Mouse (Mus musculus) small intestine, adult 2 months (tissue): ENCODE results near the gene Fbf1. TPM values are rescaled to one million over a fixed set of nuclear protein-coding genes. Genes with fewer than 3 reads are reported as not detected.

Source experiments
- H3K27ac ChIP-seq: fragments of 200-500 bp; 2 replicates; pipeline ENCODE4 v1.5.1; 2012; ENCODE audit warnings: low read depth, low read length, control low read depth, inconsistent platforms; ENCODE audit not compliant: insufficient read depth
- H3K27me3 ChIP-seq: fragments of 200-500 bp; 2 replicates; pipeline ENCODE4 v1.6.1; 2012; ENCODE audit warnings: mild to moderate bottlenecking, moderate library complexity, low read length, inconsistent platforms; ENCODE audit not compliant: control insufficient read depth, insufficient read depth
- H3K36me3 ChIP-seq: fragments of 200-500 bp; 2 replicates; pipeline ENCODE4 v1.6.1; 2012; ENCODE audit warnings: mild to moderate bottlenecking, low read length, control low read depth, inconsistent platforms; ENCODE audit not compliant: control insufficient read depth, insufficient read depth
- H3K4me1 ChIP-seq: fragments of 200-500 bp; 2 replicates; pipeline ENCODE4 v1.6.1; 2012; ENCODE audit warnings: low read length, inconsistent platforms, mixed read lengths; ENCODE audit not compliant: control insufficient read depth, insufficient read depth, insufficient read length
- H3K4me3 ChIP-seq: fragments of 200-500 bp; 2 replicates; pipeline ENCODE4 v1.5.1; 2012; ENCODE audit warnings: low read depth, mild to moderate bottlenecking, control low read depth, inconsistent platforms, low read length, moderate library complexity
- CTCF ChIP-seq: fragments of 200-500 bp; IDR thresholded peaks from 2 replicates; pipeline ENCODE4 v1.5.1; 2012; ENCODE audit warnings: low read depth, mild to moderate bottlenecking, control low read depth, inconsistent platforms, low read length, moderate library complexity, mixed read lengths; ENCODE audit not compliant: insufficient replicate concordance, insufficient read length; ENCODE audit errors: extremely low read depth
- POLR2A ChIP-seq: fragments of 200-500 bp; IDR thresholded peaks from 2 replicates; pipeline ENCODE4 v1.6.1; 2012; ENCODE audit warnings: low read depth, mild to moderate bottlenecking, control low read depth, inconsistent platforms, low read length, moderate library complexity
- WGBS: fragments of 180-500 bp; shearing (Covaris S2); methylation state at CpG from one replicate; pipeline ENCODE4 v1.1.7; 2018; 5-methylcytosine and 5-hydroxymethylcytosine counted together
- polyA plus RNA-seq: library from polyadenylated mRNA; depleted of rRNA; stranded (reverse); fragments of >200 nt; gene quantifications from 2 replicates; pipeline ENCODE4 v1.2.3, GENCODE M21; 2012; rRNA removed

Fbf1 gene
- 5.0 and 6.5 TPM in 2 replicates for polyA plus RNA-seq

- Histone ChIP-seq H3K4me3 (peak within 1 kb of the TSS; percentile 84), H3K4me1 (peaks cover 3% of the 10 kb centered on the region; the same call in 1 of the 2 replicates), H3K27ac (peak within 1 kb of the TSS; percentile 14), H3K36me3 (peaks cover 15% of the 10 kb centered on the region), H3K27me3 (no peaks in the 10 kb centered on the region)
- TF ChIP-seq POLR2A, result peak; percentile 66
- TF ChIP-seq CTCF, result no peak
- under 1% methylated on average over 40 of the region's 40 CpGs for WGBS
These were observed at the start of gene Fbf1 for GRCm38 (mm10) chr11:116167884-116168439. Gene Fbf1 (minus strand): TSS chr11:116168166.

GRCm38 (mm10) chr11:116216549-116216948 lies 48.6 kb upstream of the Fbf1 start:
- Histone ChIP-seq H3K4me3 (no peak overlapping the region), H3K4me1 (peaks cover 34% of the 10 kb centered on the region), H3K36me3 (0 out of 2 replicates have a peak, but pooled peaks cover 1% of the 10 kb centered on the region), H3K27ac (no peak overlapping the region), H3K27me3 (no peaks in the 10 kb centered on the region)
- WGBS, result 53% methylated on average over 11 of the region's 11 CpGs
- TF ChIP-seq POLR2A, result no peak
- no peak for TF ChIP-seq CTCF

- 0 out of 2 replicates have a peak, but pooled peaks cover 1% of the 10 kb centered on the region for H3K36me3 ChIP-seq
- no peaks in the 10 kb centered on the region for H3K27me3 ChIP-seq
- TF ChIP-seq POLR2A, result no peak
- no peak for TF ChIP-seq CTCF
- 89% methylated on average over 6 of the region's 6 CpGs for WGBS
- H3K4me1 ChIP-seq, result peaks cover 39% of the 10 kb centered on the region
- H3K27ac ChIP-seq, result no peak overlapping the region
- H3K4me3 ChIP-seq, result no peak overlapping the region
These were observed 48.0 kb upstream of the Fbf1 start for GRCm38 (mm10) chr11:116215991-116216390.

GRCm38 (mm10) chr11:116215181-116215580 lies 47.2 kb upstream of the Fbf1 start:
- no peak overlapping the region for H3K4me3 ChIP-seq
- peaks cover 43% of the 10 kb centered on the region for H3K4me1 ChIP-seq
- H3K36me3 ChIP-seq, result no peaks in the 10 kb centered on the region
- 94% methylated on average over 7 of the region's 7 CpGs for WGBS
- no peaks in the 10 kb centered on the region for H3K27me3 ChIP-seq
- H3K27ac ChIP-seq, result no peak overlapping the region
- TF ChIP-seq CTCF (peak; percentile 28; the same call in 1 of the 2 replicates), POLR2A (no peak)

- no peak overlapping the region for H3K27ac ChIP-seq
- no peaks in the 10 kb centered on the region for H3K36me3 ChIP-seq
- H3K4me3 ChIP-seq, result no peak overlapping the region
- peaks cover 39% of the 10 kb centered on the region for H3K4me1 ChIP-seq
- 76% methylated on average over 13 of the region's 13 CpGs for WGBS
- no peaks in the 10 kb centered on the region for H3K27me3 ChIP-seq
- no peak for TF ChIP-seq CTCF
- no peak for TF ChIP-seq POLR2A
These were observed 46.0 kb upstream of the Fbf1 start for GRCm38 (mm10) chr11:116213877-116214510.

GRCm38 (mm10) chr11:116212847-116213246 lies 44.9 kb upstream of the Fbf1 start:
- WGBS, result 93% methylated on average over 6 of the region's 6 CpGs
- Histone ChIP-seq H3K36me3 (no peaks in the 10 kb centered on the region), H3K4me1 (peaks cover 28% of the 10 kb centered on the region), H3K27ac (no peak overlapping the region), H3K4me3 (no peak overlapping the region), H3K27me3 (no peaks in the 10 kb centered on the region)
- TF ChIP-seq CTCF (no peak), POLR2A (no peak)

GRCm38 (mm10) chr11:116210696-116211095 lies 42.7 kb upstream of the Fbf1 start:
- Histone ChIP-seq H3K4me3 (peak overlapping the region; percentile 55), H3K27ac (peak overlapping the region; percentile 100), H3K4me1 (peaks cover 20% of the 10 kb centered on the region), H3K36me3 (no peaks in the 10 kb centered on the region), H3K27me3 (no peaks in the 10 kb centered on the region)
- TF ChIP-seq POLR2A (no peak), CTCF (no peak)
- WGBS, result 26% methylated on average over 5 of the region's 5 CpGs
